In the genomic region with DNA sequence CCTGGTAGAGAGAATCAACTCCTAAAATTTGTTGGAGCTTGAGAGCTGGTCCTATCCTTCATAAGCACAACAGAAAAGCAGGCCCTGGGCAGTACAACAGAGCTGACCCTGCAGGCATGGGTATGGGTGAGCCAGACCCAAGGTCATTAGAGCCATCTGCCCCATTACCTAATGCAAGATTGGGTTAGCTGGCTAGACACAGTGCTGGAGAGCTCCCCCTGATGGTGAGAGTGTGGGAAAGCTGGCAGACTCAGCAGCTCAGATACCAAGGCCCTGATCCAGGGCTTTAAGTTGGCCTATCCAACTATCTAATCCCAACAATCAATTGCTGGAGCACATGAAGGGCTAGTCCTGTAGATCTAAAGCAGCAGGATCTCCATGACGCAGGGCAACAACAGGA, we compare ENCODE assay signal across 9 mouse cellular contexts. TPM values are rescaled to one million over a fixed set of nuclear protein-coding genes. Genes with fewer than 3 reads are reported as not detected.
DNase-seq lines count a peak whose midpoint lies in the region; ATAC-seq and TF ChIP-seq lines count a peak whose summit lies in the region.
"Had no signal": no experiment of that assay in that cellular context is flagged by ENCODE, and none has a peak within 500 bp of the region (broad histone marks: within the 10 kb centered on the region; RNA-seq: fewer than 3 reads in every experiment).

No protein-coding gene starts in this region.

- H3K4me3 ChIP-seq in kidney, embryonic 15.5 days (replicated peaks): no peak overlapping the region
- H3K4me3 ChIP-seq in E14TG2a.4 (replicated peaks; ENCODE audit: low read length): no peak overlapping the region
- H3K4me3 ChIP-seq: embryonic facial prominence, embryonic 15.5 days had no signal

- no peak for TF ChIP-seq POLR2A in brain, embryonic 14.5 days (IDR thresholded peaks at IDR 0.05; ENCODE audit: borderline replicate concordance, extremely low read depth, insufficient read depth, insufficient read length, poor library complexity, severe bottlenecking)

- H3K4me2 ChIP-seq in kidney, embryonic 15.5 days: no peak overlapping the region
- H3K4me2 ChIP-seq: embryonic facial prominence, embryonic 15.5 days had no signal

- H3K9ac ChIP-seq in kidney, embryonic 15.5 days: no peak overlapping the region
- H3K9ac ChIP-seq: embryonic facial prominence, embryonic 15.5 days had no signal

- DNase-seq in kidney, adult 18-20 months: peak; percentile 71
- DNase-seq in brain, embryonic 14.5 days (ENCODE audit: low read depth): peak; percentile 36
- peak; percentile 73 for DNase-seq in kidney, postnatal 14 days
- peak; percentile 66 to 69 for DNase-seq in natural killer cell, adult 2 months (ENCODE audit: low spot score in 2 of 2)
- DNase-seq in frontal cortex, postnatal 10 days (ENCODE audit: low spot score in 2 of 2): no peak

- 82% methylated on average over 1 of the region's 1 CpGs for WGBS in kidney, embryonic 15.5 days

- no peak overlapping the region for H3K27ac ChIP-seq in kidney, embryonic 15.5 days
- H3K27ac ChIP-seq: embryonic facial prominence, embryonic 15.5 days had no signal

- no peaks in the 10 kb centered on the region for H3K27me3 ChIP-seq in kidney, embryonic 15.5 days
- no peaks in the 10 kb centered on the region for H3K27me3 ChIP-seq in E14TG2a.4 (ENCODE audit: insufficient read depth, low read length)
- H3K27me3 ChIP-seq: embryonic facial prominence, embryonic 15.5 days had no signal

- peak; percentile 63 for TF ChIP-seq CTCF in E14TG2a.4 (conservative IDR thresholded peaks at IDR 0.05; ENCODE audit: low read length)
- TF ChIP-seq CTCF in brain, embryonic 14.5 days (IDR thresholded peaks at IDR 0.05; ENCODE audit: borderline replicate concordance, extremely low read depth, insufficient read depth, insufficient read length): peak; percentile 62; the same call in 1 of the 2 replicates

- no peak for ATAC-seq in kidney, embryonic 15.5 days (replicated peaks; ENCODE audit: low FRiP score)
- peak; percentile 84 for ATAC-seq in erythroid progenitor cell, adult 5-6 weeks (replicated peaks; ENCODE audit: low FRiP score, poor library complexity, severe bottlenecking)

- peaks cover 82% of the 10 kb centered on the region for H3K36me3 ChIP-seq in kidney, embryonic 15.5 days
- H3K36me3 ChIP-seq in E14TG2a.4 (ENCODE audit: insufficient read depth, low read length): peaks cover 91% of the 10 kb centered on the region

- H3K9me3 ChIP-seq in kidney, embryonic 15.5 days (replicated peaks): no peaks in the 10 kb centered on the region
- H3K9me3 ChIP-seq in E14TG2a.4 (ENCODE audit: low read length): no peaks in the 10 kb centered on the region
- H3K9me3 ChIP-seq: embryonic facial prominence, embryonic 15.5 days had no signal

- H3K4me1 ChIP-seq in kidney, embryonic 15.5 days: peaks cover 11% of the 10 kb centered on the region
- H3K4me1 ChIP-seq in E14TG2a.4 (replicated peaks; ENCODE audit: low read depth, low read length): peaks cover 28% of the 10 kb centered on the region

RNA-seq across cellular contexts. Expression of gene Golga2, which starts 4.5 kb away (rescaled TPM):
- 23.0 and 27.3 TPM in 2 replicates for polyA plus RNA-seq in kidney, embryonic 15.5 days (2015; fragmentation: Nextera tagmentation; extraction: Ambion mirVana)
- 42.9 and 54.6 TPM in 2 replicates for polyA plus RNA-seq in brain, embryonic 14.5 days (2012; rRNA removed)
- 32.7 and 43.2 TPM in 2 replicates for total RNA-seq in erythroid progenitor cell, adult 5-6 weeks (2015; ENCODE audit: low replicate concordance)
- 39.0 and 62.4 TPM in 2 replicates for total RNA-seq in erythroid progenitor cell, adult 5-6 weeks (2017; ENCODE audit: low replicate concordance)

RNA-seq across cellular contexts. Expression of gene Swi5, which starts 5.1 kb away (rescaled TPM):
- polyA plus RNA-seq in kidney, embryonic 15.5 days (2015; fragmentation: Nextera tagmentation; extraction: Ambion mirVana): 419 and 447 TPM in 2 replicates
- 296 and 327 TPM in 2 replicates for polyA plus RNA-seq in brain, embryonic 14.5 days (2012; rRNA removed)
- total RNA-seq in erythroid progenitor cell, adult 5-6 weeks (2015; ENCODE audit: low replicate concordance): 49.4 and 68.7 TPM in 2 replicates
- total RNA-seq in erythroid progenitor cell, adult 5-6 weeks (2017; ENCODE audit: low replicate concordance): 77.7 and 95.8 TPM in 2 replicates

RNA-seq across cellular contexts. Expression of gene Uck1, which starts 22.8 kb away (rescaled TPM):
- polyA plus RNA-seq in kidney, embryonic 15.5 days (2015; fragmentation: Nextera tagmentation; extraction: Ambion mirVana): 72.2 and 74.5 TPM in 2 replicates
- polyA plus RNA-seq in brain, embryonic 14.5 days (2012; rRNA removed): 70.7 and 82.4 TPM in 2 replicates
- total RNA-seq in erythroid progenitor cell, adult 5-6 weeks (2015; ENCODE audit: low replicate concordance): 7.5 and 11.5 TPM in 2 replicates
- total RNA-seq in erythroid progenitor cell, adult 5-6 weeks (2017; ENCODE audit: low replicate concordance): 20.4 and 20.9 TPM in 2 replicates

RNA-seq across cellular contexts. Expression of gene Pomt1, which starts 46.3 kb away (rescaled TPM):
- 28.7 and 31.6 TPM in 2 replicates for polyA plus RNA-seq in kidney, embryonic 15.5 days (2015; fragmentation: Nextera tagmentation; extraction: Ambion mirVana)
- polyA plus RNA-seq in brain, embryonic 14.5 days (2012; rRNA removed): 46.4 and 48.7 TPM in 2 replicates
- total RNA-seq in erythroid progenitor cell, adult 5-6 weeks (2015; ENCODE audit: low replicate concordance): 14.1 and 23.1 TPM in 2 replicates
- 18.0 and 36.3 TPM in 2 replicates for total RNA-seq in erythroid progenitor cell, adult 5-6 weeks (2017; ENCODE audit: low replicate concordance)

Comparison
In these comparisons a context has a peak if more than half of its experiments do, and no peak if none do; other contexts are left out.
1. DNase-seq: peak in kidney, adult 18-20 months (single experiment), brain, embryonic 14.5 days (single experiment), kidney, postnatal 14 days (single experiment) and natural killer cell, adult 2 months (2 of 2); none in frontal cortex, postnatal 10 days (0 of 2).